Mouse (Mus musculus) frontal cortex, postnatal 14 days (tissue): ENCODE measurements around the gene Rorc.

ENCODE experiments used
- DNase-seq, 2 experiments: peaks; one replicate each; pipeline ENCODE4 v3.0.0; 2022; ENCODE audit warnings: low spot score in 2 of 2

Rorc gene

GRCm38 (mm10) chr3:94375861-94376260, 3.3 kb downstream of the Rorc start:
- no peak for DNase-seq

- no peak for DNase-seq
These were observed 4.7 kb downstream of the Rorc start for GRCm38 (mm10) chr3:94377028-94377923.

GRCm38 (mm10) chr3:94379831-94380510, 7.4 kb downstream of the Rorc start:
- no peak for DNase-seq

GRCm38 (mm10) chr3:94382308-94382707, 9.7 kb downstream of the Rorc start:
- no peak for DNase-seq

- DNase-seq: no peak
These were observed 10.9 kb downstream of the Rorc start for GRCm38 (mm10) chr3:94383476-94383875.

GRCm38 (mm10) chr3:94386671-94387070, 14.1 kb downstream of the Rorc start:
- no peak for DNase-seq

- no peak for DNase-seq
These were observed 14.8 kb downstream of the Rorc start for GRCm38 (mm10) chr3:94387391-94387790.

- DNase-seq: no peak
These were observed 15.5 kb downstream of the Rorc start for GRCm38 (mm10) chr3:94388047-94388446.

GRCm38 (mm10) chr3:94389420-94389819, 16.8 kb downstream of the Rorc start:
- no peak for DNase-seq

- no peak for DNase-seq
These were observed 18.4 kb downstream of the Rorc start for GRCm38 (mm10) chr3:94391001-94391400.

GRCm38 (mm10) chr3:94392128-94392527, 19.5 kb downstream of the Rorc start:
- no peak for DNase-seq

GRCm38 (mm10) chr3:94393049-94393448, 20.5 kb downstream of the Rorc start:
- DNase-seq: no peak

GRCm38 (mm10) chr3:94396336-94396735, 23.7 kb downstream of the Rorc start:
- no peak for DNase-seq

GRCm38 (mm10) chr3:94396851-94397250, 24.3 kb downstream of the Rorc start:
- DNase-seq: no peak

GRCm38 (mm10) chr3:94398217-94398616, 25.6 kb downstream of the Rorc start, which contains the start of gene Lingo4:
Gene Lingo4, plus strand, starts transcription at chr3:94398517.
- no peak for DNase-seq

GRCm38 (mm10) chr3:94398943-94399481, 26.4 kb downstream of the Rorc start:
- DNase-seq: no peak

GRCm38 (mm10) chr3:94399663-94400310, 27.2 kb downstream of the Rorc start:
- no peak for DNase-seq

- DNase-seq: no peak
These were observed 29.9 kb downstream of the Rorc start for GRCm38 (mm10) chr3:94402451-94402850.

- no peak for DNase-seq
These were observed 31.9 kb downstream of the Rorc start for GRCm38 (mm10) chr3:94404366-94405054.

- no peak for DNase-seq
These were observed 33.0 kb downstream of the Rorc start for GRCm38 (mm10) chr3:94405561-94405960.

GRCm38 (mm10) chr3:94412530-94412929, 39.9 kb downstream of the Rorc start:
- DNase-seq: no peak
